Mouse (Mus musculus): ENCODE data around the gene Chmp4b.

Gene Chmp4b

DNA sequence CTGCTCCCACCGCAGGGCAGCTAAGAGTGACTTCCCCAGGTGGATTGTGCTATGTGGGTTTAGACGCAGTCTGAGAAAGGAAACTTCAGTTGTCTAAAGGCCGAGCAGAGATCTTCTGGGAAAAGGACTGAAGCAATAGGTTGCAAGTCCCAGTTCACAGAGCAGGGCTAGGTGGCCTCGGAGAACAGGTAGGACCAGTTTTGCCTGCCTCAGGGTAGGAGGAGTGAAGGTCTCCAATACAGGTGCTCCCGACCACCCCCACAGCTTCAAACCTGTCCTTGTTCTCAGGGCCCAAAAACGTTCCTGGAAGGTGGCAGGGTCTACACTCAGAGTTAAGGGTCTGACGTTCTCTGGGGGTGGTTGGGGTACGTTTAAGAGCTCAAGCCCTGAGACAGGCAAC is at the start of gene Chmp4b:
Gene Chmp4b, plus strand, starts transcription at position 343 of the 400 bp plus-strand sequence.
- DNase-seq (ENCODE audit: low spot score): peak; percentile 60

DNA sequence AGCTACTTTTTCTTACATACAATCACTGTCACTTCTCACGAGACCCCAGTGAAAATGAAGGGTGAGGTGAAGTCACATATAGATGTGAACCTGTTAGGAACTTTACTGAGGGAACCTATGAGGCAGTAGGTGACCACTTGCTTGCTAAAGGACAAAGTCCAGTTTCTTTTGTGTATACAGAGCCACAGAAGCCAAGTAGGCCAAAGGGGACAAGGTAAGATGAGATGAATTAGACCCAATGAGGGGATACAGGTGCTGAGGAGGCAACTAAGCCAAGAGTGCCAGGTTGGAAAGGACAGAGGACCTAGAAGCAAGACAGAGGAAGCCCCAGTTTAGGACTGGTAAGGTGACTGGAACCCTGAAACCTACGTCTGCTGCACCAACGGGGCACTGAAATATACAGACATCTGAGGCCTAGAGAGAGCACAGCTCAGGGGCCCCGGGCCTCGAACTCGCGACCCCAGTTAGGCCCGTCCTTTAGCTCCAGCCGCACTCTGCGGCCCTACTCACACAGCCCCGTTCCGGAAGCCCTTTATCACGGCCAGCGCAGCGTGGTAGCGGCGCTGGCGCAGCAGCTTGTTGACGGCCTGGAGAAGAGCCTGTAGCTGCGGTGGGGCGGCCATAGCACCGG is 48.4 kb upstream of the Chmp4b start:
- DNase-seq (ENCODE audit: low spot score): no peak

GRCm38 (mm10) chr2:154603638-154604153 is 47.8 kb upstream of the Chmp4b start, which contains the start of gene Pxmp4:
Gene Pxmp4 (minus strand): TSS chr2:154603708.
- peak; percentile 97 for DNase-seq (ENCODE audit: low spot score)

- no peak for DNase-seq (ENCODE audit: low spot score)
Observed at GRCm38 (mm10) chr2:154604156-154604555, 47.3 kb upstream of the Chmp4b start.

DNA sequence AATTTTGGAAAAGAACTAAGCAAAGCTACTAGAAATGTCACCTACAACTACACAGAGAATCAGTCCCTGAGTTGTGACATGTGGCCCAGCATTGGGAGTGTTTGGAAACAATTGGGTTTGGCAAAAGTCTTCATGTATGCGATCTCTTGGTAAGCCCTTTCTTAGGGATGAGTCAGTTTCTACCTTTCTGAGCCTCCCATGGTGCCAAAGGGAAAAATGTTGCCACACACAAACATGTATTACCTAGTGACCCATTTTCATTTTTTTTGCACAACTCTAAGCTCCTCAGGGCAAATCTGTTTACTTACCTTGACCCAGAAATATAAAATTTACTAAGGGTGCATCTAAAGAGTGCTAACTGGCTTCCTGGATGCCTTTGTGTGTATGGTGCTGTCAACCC is 44.5 kb upstream of the Chmp4b start:
- no peak for DNase-seq (ENCODE audit: low spot score)

- no peak for DNase-seq (ENCODE audit: low spot score)
Observed at GRCm38 (mm10) chr2:154609050-154609767, 42.3 kb upstream of the Chmp4b start.

DNA sequence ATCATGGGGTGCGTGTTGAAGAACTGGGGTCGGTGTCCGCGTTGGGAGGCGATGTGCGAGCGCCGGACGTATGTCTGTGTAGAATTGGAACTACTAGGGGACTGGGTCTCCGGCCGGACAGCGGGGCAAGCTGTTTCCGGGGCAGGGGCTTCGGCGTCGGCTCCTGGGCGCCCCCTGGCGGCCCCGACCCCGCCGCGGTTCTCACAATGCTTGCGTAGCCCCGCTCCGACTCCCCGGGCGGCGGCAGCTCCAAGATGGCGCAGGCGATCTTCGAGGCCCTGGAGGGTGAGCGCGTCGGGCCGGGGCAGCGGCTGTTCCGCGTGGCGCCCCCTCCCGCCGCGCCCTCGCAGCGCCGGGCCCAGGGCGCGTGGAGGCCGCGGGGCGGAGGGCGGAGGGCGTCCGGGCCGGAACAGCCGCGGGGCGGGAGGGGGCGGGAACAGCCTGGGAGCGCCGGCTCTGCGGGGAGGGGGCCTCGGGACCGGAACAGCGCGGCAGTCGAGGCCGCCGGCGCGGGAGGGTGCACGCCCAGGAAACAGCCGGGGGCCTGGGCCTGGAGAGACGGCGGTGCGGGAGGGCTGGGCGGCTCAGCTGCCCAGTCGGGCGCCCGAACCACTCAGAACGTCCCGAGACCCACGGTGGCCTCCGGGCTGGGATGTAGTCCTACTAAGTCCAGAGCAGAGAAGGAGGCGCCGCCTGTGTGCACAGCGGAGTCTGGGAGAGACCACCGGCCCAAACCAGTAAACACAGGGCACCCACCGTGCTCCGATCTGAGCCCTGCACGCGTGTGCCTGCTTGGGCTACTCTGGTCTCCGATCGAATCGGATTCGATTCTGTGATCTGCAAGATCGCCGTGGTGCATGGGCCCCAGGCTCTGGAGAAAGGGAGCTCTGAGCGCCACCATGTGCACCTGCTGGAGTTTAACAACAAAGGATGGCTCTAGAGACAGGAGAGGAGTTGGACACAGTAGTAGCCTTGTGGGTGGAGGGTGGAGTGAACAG is 38.1 kb upstream of the Chmp4b start, which contains the start of the genes Zfp341 and 4930519P11Rik:
Gene Zfp341, plus strand, starts transcription at position 180 of the 998 bp plus-strand sequence.
Gene 4930519P11Rik, minus strand, starts transcription at position 320 of the 998 bp plus-strand sequence.
- peak; percentile 81 for DNase-seq (ENCODE audit: low spot score)

- no peak for DNase-seq (ENCODE audit: low spot score)
Observed at GRCm38 (mm10) chr2:154614841-154615576, 36.5 kb upstream of the Chmp4b start.

- no peak for DNase-seq (ENCODE audit: low spot score)
Observed at GRCm38 (mm10) chr2:154615674-154616073, 35.8 kb upstream of the Chmp4b start.

- DNase-seq (ENCODE audit: low spot score): no peak
Observed at GRCm38 (mm10) chr2:154617061-154617460, 34.4 kb upstream of the Chmp4b start.

- DNase-seq (ENCODE audit: low spot score): no peak
Observed at GRCm38 (mm10) chr2:154621684-154622083, 29.8 kb upstream of the Chmp4b start.

DNA sequence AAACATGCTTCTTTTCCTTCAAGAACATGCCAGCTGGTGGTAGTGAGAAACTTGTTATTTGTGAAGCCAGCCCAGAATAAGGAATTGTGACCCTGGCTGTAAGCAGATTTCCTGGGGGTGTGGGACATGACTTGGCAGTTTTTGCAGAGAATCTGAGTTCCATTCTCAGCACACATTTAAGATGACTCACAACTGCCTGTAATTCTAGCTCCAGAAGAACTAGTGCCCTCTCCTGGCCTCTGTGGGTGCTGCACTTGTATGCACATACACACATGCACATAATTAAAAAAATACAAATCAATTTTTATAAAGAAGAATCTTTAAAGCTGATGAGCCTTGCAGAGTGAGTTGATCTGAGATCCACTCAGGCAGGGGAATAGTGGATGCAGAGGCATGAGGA is 27.4 kb upstream of the Chmp4b start:
- DNase-seq (ENCODE audit: low spot score): no peak

- no peak for DNase-seq (ENCODE audit: low spot score)
Observed at GRCm38 (mm10) chr2:154630531-154630930, 21.0 kb upstream of the Chmp4b start.

GRCm38 (mm10) chr2:154632203-154632780 is 19.2 kb upstream of the Chmp4b start:
- no peak for DNase-seq (ENCODE audit: low spot score)

DNA sequence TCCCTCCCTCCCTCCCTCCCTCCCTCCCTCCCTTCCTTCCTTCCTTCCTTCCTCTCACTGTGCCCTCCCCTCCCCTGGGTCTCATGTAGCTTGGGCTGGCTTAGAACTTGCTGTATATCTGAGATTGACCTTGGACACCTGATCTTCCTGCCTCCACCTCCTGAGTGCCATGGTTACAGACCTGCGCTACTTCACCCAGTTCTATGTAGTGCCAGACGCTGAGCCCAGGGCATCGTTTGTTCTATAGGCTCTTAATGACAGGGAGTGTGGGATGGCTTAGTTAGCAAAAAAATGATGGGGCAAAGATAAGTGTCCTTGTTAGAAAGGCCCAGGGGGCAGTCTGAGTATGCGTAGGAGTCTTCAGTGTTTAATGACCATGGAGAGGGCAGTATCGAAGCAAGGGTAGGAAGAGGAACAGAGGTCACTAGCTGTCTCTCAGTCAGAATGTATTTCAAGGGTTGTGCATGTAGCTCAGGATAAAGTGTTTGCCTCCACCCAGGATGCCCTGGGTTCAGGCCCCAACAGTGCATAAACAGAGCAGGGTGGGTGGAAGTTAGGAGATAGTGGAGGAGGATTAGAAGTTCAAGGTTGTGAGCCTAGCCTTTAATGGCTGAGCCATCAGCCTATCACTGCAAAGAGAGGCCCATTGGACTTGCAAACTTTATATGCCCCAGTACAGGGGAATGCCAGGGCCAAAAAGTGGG is 18.3 kb upstream of the Chmp4b start:
- DNase-seq (ENCODE audit: low spot score): no peak

DNA sequence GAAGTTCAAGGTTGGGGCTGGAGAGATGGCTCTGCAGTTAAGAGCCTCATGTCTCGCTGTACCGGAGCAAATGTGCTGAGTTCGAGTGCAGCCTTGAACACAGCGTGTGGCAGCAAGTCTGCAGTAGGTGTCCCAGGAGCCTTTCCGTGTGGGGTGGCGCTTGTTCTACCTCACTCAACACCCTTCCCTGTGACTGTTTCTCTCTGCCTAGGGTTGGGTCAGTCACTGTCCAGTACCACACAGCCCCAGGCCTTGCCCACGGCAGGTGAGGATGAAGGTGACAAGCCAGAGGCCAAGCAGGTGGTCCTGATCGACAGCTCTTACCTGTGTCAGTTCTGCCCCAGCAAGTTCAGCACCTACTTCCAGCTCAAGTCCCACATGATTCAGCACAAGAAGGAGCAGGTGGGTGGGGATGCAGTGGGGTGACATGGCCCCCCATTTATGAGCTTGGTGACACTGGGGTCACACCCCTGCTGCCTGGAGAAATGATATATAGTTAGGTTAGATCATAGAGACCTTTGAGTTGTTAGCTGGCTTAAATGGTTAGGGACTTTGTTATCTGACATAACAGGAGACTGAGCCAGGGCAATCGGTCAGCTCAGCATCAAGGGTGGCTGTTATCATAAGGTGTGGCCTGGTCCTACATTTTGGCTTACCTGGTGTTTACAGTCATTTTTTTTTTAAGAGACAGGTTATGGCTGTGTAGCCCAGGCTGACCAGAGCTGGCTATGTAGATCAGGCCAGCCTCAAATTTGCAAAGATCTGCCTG is 17.4 kb upstream of the Chmp4b start:
- DNase-seq (ENCODE audit: low spot score): no peak

DNA sequence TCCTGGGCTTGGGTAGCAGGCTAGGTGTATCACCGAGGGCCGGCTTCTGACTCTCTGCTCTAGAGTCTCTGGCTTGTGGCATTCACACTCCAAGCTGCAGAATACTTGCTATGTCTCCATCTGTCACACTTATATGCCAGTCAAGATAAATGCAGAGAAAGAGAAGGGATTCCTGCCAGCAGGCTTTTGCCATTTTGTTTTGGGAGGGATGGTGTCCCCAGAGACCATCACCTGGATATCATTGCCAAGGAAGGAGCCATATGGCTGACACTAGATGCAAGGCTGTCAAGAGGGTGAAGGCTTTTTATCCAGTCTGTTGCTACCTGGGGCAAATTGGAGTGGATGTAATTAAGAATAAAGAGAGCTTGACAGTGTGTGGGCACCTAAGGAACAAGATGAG is 15.7 kb upstream of the Chmp4b start:
- DNase-seq (ENCODE audit: low spot score): no peak

DNA sequence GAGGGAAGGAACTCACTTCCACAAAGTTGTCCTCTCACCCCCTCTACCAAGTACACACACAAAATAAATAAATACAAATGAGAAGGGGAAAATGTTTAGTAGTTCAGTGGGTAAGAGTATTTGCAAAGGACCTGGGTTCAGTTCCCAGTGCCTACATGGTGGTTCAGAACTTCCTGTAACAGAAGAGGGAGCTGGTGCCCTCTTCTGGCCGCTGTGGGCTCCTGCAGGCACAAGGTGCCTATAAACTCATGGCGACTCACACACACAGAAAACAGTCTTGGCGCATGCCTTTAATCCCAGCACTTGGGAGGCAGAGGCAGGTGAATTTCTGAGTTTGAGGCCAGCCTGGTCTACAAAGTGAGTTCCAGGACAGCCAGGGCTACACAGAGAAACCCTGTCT is 13.0 kb upstream of the Chmp4b start:
- DNase-seq (ENCODE audit: low spot score): no peak

DNA sequence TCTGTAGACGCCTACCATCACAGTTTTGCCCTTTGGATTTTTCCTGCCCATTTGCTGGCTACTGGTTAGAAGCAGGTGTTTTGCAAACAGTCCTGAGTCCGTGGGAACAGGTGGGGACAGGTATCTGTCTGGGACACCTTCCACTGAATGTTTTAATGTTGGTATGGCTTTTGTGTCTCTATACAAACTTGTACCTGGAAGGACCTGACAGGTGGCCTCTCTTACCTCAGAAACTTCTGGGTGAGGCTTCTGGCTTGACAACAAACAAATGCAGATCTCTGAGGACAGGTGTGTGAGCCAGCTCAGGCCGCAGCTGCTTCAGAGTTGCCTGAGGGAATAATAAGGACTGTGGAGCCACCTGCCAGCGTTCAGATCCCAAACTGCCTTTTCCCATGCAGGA is 12.4 kb upstream of the Chmp4b start:
- DNase-seq (ENCODE audit: low spot score): no peak

- DNase-seq (ENCODE audit: low spot score): no peak
Observed at GRCm38 (mm10) chr2:154641176-154641575, 10.3 kb upstream of the Chmp4b start.
